Mouse (Mus musculus): ENCODE measurements around the gene Stk38.
"Not testable (repeated sequence)": the region's sequence is repeated elsewhere in the genome, so short reads cannot be mapped to it uniquely, and the experiment has no call there.

The Stk38 gene

GRCm38 (mm10) chr17:29007243-29007640 is 553 bp downstream of the Stk38 start:
- DNase-seq (ENCODE audit: low read depth): no peak

GRCm38 (mm10) chr17:29006812-29007211 is 983 bp downstream of the Stk38 start:
- DNase-seq (ENCODE audit: low read depth): peak; percentile 43

GRCm38 (mm10) chr17:29005002-29005401 is 2.8 kb downstream of the Stk38 start:
- DNase-seq (ENCODE audit: low read depth): no peak

GRCm38 (mm10) chr17:29003740-29004139 is 4.1 kb downstream of the Stk38 start:
- no peak for DNase-seq (ENCODE audit: low read depth)

GRCm38 (mm10) chr17:29000465-29000864 is 7.3 kb downstream of the Stk38 start:
- DNase-seq (ENCODE audit: low read depth): no peak

GRCm38 (mm10) chr17:28994615-28995014 is 13.2 kb downstream of the Stk38 start:
- no peak for DNase-seq (ENCODE audit: low read depth)

GRCm38 (mm10) chr17:28993004-28993403 is 14.8 kb downstream of the Stk38 start:
- DNase-seq (ENCODE audit: low read depth): not testable (repeated sequence)

- DNase-seq (ENCODE audit: low read depth): no peak
These were observed 15.7 kb downstream of the Stk38 start for GRCm38 (mm10) chr17:28992105-28992504.

GRCm38 (mm10) chr17:28991286-28991685 is 16.5 kb downstream of the Stk38 start:
- DNase-seq (ENCODE audit: low read depth): no peak

GRCm38 (mm10) chr17:28990060-28990459 is 17.7 kb downstream of the Stk38 start:
- no peak for DNase-seq (ENCODE audit: low read depth)

- no peak for DNase-seq (ENCODE audit: low read depth)
These were observed 18.8 kb downstream of the Stk38 start for GRCm38 (mm10) chr17:28988996-28989395.

- no peak for DNase-seq (ENCODE audit: low read depth)
These were observed 19.5 kb downstream of the Stk38 start for GRCm38 (mm10) chr17:28988291-28988690.

- DNase-seq (ENCODE audit: low read depth): no peak
These were observed 20.1 kb downstream of the Stk38 start for GRCm38 (mm10) chr17:28987713-28988112.

- DNase-seq (ENCODE audit: low read depth): no peak
These were observed 21.0 kb downstream of the Stk38 start for GRCm38 (mm10) chr17:28986833-28987232.

- no peak for DNase-seq (ENCODE audit: low read depth)
These were observed 22.9 kb downstream of the Stk38 start for GRCm38 (mm10) chr17:28984724-28985420.

- DNase-seq (ENCODE audit: low read depth): no peak
These were observed 25.2 kb downstream of the Stk38 start for GRCm38 (mm10) chr17:28982591-28982990.

GRCm38 (mm10) chr17:28981081-28981480 is 26.7 kb downstream of the Stk38 start:
- DNase-seq (ENCODE audit: low read depth): no peak

- DNase-seq (ENCODE audit: low read depth): no peak
These were observed 28.7 kb downstream of the Stk38 start for GRCm38 (mm10) chr17:28979091-28979490.

- no peak for DNase-seq (ENCODE audit: low read depth)
These were observed 37.7 kb downstream of the Stk38 start for GRCm38 (mm10) chr17:28970122-28970521.

GRCm38 (mm10) chr17:28967021-28967610 is 40.7 kb downstream of the Stk38 start:
- DNase-seq (ENCODE audit: low read depth): no peak

GRCm38 (mm10) chr17:28961596-28961995 is 46.2 kb downstream of the Stk38 start:
- no peak for DNase-seq (ENCODE audit: low read depth)

- DNase-seq (ENCODE audit: low read depth): no peak
These were observed 47.2 kb downstream of the Stk38 start for GRCm38 (mm10) chr17:28960597-28960996.

GRCm38 (mm10) chr17:28954416-28954815 is 53.4 kb downstream of the Stk38 start:
- DNase-seq (ENCODE audit: low read depth): no peak

GRCm38 (mm10) chr17:28953251-28953650 is 54.5 kb downstream of the Stk38 start:
- DNase-seq (ENCODE audit: low read depth): no peak

Data from c-Kit-positive CD71-positive TER-119-negative erythroid progenitor cells, embryonic 14.5 days (primary cell).